Mouse (Mus musculus) adrenal gland, adult (tissue): ENCODE measurements around the gene Cntrl.

Experiments
- DNase-seq, 2 experiments: peaks; one replicate each; pipeline ENCODE4 v3.0.0; 2022 to 2023; ENCODE audit warnings: low spot score in 1 of 2; ENCODE audit not compliant: inconsistent age in 2 of 2

The Cntrl gene

GRCm38 (mm10) chr2:35215363-35215762, 106.1 kb downstream of the Cntrl start:
- no peak for DNase-seq

- no peak for DNase-seq
Measured at GRCm38 (mm10) chr2:35216701-35217100, 107.4 kb downstream of the Cntrl start.

GRCm38 (mm10) chr2:35218736-35219135, 109.4 kb downstream of the Cntrl start:
- DNase-seq: no peak

GRCm38 (mm10) chr2:35222822-35223391, 113.6 kb downstream of the Cntrl start:
- no peak for DNase-seq

GRCm38 (mm10) chr2:35224285-35224684, 115.0 kb downstream of the Cntrl start:
- DNase-seq: no peak

GRCm38 (mm10) chr2:35228145-35228544, 118.9 kb downstream of the Cntrl start:
- no peak for DNase-seq
